Mouse (Mus musculus) midbrain, embryonic 14.5 days (tissue): ENCODE results near the gene Cit. TPM values are rescaled to one million over a fixed set of nuclear protein-coding genes. Genes with fewer than 3 reads are reported as not detected.

Source experiments
- ATAC-seq: fragments of 200-750 bp; cut with Nextera tagmentation; 2 replicates; pipeline ENCODE4 v1.8.0; 2017; ENCODE audit warnings: moderate number of reproducible peaks, moderate library complexity; ENCODE audit not compliant: low FRiP score, low TSS enrichment
- DNase-seq: peaks from one replicate; pipeline ENCODE4 v3.0.0-alpha.2; 2015
- H3K27ac ChIP-seq: fragments of 300-500 bp; sonication (generic); replicated peaks from 2 replicates; pipeline ENCODE4 v1.5.1; 2014; ENCODE audit warnings: mild to moderate bottlenecking, low read depth, low read length, moderate library complexity
- H3K27me3 ChIP-seq: fragments of 300-500 bp; sonication (generic); 2 replicates; pipeline ENCODE4 v1.6.1; 2014; ENCODE audit warnings: low read length, control low read depth, mixed read lengths; ENCODE audit not compliant: control insufficient read depth, insufficient read depth
- H3K36me3 ChIP-seq: fragments of 300-500 bp; sonication (generic); 2 replicates; pipeline ENCODE4 v1.6.1; 2014; ENCODE audit warnings: low read length, control low read depth; ENCODE audit not compliant: control insufficient read depth, insufficient read depth
- H3K4me1 ChIP-seq: fragments of 300-500 bp; sonication (generic); 2 replicates; pipeline ENCODE4 v1.6.1; 2014; ENCODE audit warnings: mild to moderate bottlenecking, antibody characterized with exemption, low read length, control low read depth; ENCODE audit not compliant: control insufficient read depth, insufficient read depth
- H3K4me2 ChIP-seq: fragments of 300-500 bp; sonication (generic); 2 replicates; pipeline ENCODE4 v1.6.1; 2014; ENCODE audit warnings: mild to moderate bottlenecking, low read length, moderate library complexity
- H3K4me3 ChIP-seq: fragments of 300-500 bp; sonication (generic); replicated peaks from 2 replicates; pipeline ENCODE4 v1.5.1; 2014; ENCODE audit warnings: low read depth, low read length
- H3K9ac ChIP-seq: fragments of 300-500 bp; sonication (generic); replicated peaks from 2 replicates; pipeline ENCODE4 v1.6.1; 2014; ENCODE audit warnings: mild to moderate bottlenecking, low read length, moderate library complexity
- H3K9me3 ChIP-seq: fragments of 300-500 bp; sonication (generic); 2 replicates; pipeline ENCODE4 v1.6.1; 2016; ENCODE audit warnings: low read length, control low read depth, mixed read lengths; ENCODE audit not compliant: control insufficient read depth
- WGBS: fragments of 180-500 bp; shearing (Covaris S2); extraction: QIAGEN DNeasy Blood & Tissue Kit; methylation state at CpG from one replicate; pipeline ENCODE4 v1.1.7; 2014; 5-methylcytosine and 5-hydroxymethylcytosine counted together
- polyA plus RNA-seq: library from polyadenylated mRNA; unstranded; fragments of >200 nt; fragmentation: Nextera tagmentation; extraction: Ambion mirVana; gene quantifications from 2 replicates; pipeline ENCODE4 v1.2.1, GENCODE M21; 2014

Gene Cit
- polyA plus RNA-seq, 1 experiment from 2014 or later: 17.0 TPM

DNA sequence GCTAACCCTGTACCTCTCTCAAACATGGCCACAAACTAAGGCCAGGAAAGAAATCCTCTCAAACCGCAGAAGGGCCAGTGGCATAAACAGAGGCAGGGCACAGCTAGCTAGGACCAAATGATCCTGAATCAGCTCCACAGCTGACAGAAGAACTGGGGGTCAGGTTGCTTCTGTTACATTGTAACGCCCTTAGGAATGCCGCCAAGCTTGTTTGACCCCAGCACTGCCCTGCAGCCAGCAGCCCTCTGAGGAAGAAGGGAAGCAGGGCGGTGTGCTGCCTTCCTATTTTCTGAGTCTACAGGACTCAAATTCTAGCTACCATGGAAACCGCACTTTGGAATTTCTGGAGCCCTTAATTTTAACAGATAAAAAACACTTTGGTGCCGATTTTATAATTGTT lies 13.6 kb downstream of the Cit start:
- Histone ChIP-seq H3K4me2 (no peak overlapping the region), H3K36me3 (peaks cover 6% of the 10 kb centered on the region; the same call in 1 of the 2 replicates), H3K27ac (no peak overlapping the region), H3K9ac (no peak overlapping the region), H3K4me3 (no peak overlapping the region), H3K27me3 (no peaks in the 10 kb centered on the region), H3K4me1 (0 out of 2 replicates have a peak, but pooled peaks cover 2% of the 10 kb centered on the region), H3K9me3 (no peaks in the 10 kb centered on the region)
- DNase-seq (no peak), ATAC-seq (no peak)
- WGBS: 73% methylated on average over 6 of the region's 6 CpGs

- ATAC-seq (no peak), DNase-seq (no peak)
- Histone ChIP-seq H3K36me3 (peaks cover 6% of the 10 kb centered on the region; the same call in 1 of the 2 replicates), H3K4me2 (no peak overlapping the region), H3K27me3 (no peaks in the 10 kb centered on the region), H3K9me3 (no peaks in the 10 kb centered on the region), H3K4me3 (no peak overlapping the region), H3K27ac (no peak overlapping the region), H3K4me1 (0 out of 2 replicates have a peak, but pooled peaks cover 2% of the 10 kb centered on the region), H3K9ac (no peak overlapping the region)
- WGBS: 90% methylated on average over 9 of the region's 9 CpGs
Measured at GRCm38 (mm10) chr5:115859461-115859860, 14.4 kb downstream of the Cit start.

GRCm38 (mm10) chr5:115861991-115862390 lies 16.9 kb downstream of the Cit start:
- H3K4me1 ChIP-seq: 0 out of 2 replicates have a peak, but pooled peaks cover 2% of the 10 kb centered on the region
- no peak overlapping the region for H3K9ac ChIP-seq
- H3K4me3 ChIP-seq: no peak overlapping the region
- H3K9me3 ChIP-seq: no peaks in the 10 kb centered on the region
- H3K27me3 ChIP-seq: no peaks in the 10 kb centered on the region
- H3K27ac ChIP-seq: no peak overlapping the region
- 76% methylated on average over 10 of the region's 10 CpGs for WGBS
- DNase-seq (no peak), ATAC-seq (no peak)
- no peak overlapping the region for H3K4me2 ChIP-seq
- peaks cover 3% of the 10 kb centered on the region; the same call in 1 of the 2 replicates for H3K36me3 ChIP-seq

GRCm38 (mm10) chr5:115862439-115862838 lies 17.4 kb downstream of the Cit start:
- 92% methylated on average over 10 of the region's 10 CpGs for WGBS
- Histone ChIP-seq H3K9ac (no peak overlapping the region), H3K27me3 (no peaks in the 10 kb centered on the region), H3K36me3 (peaks cover 3% of the 10 kb centered on the region; the same call in 1 of the 2 replicates), H3K4me3 (no peak overlapping the region), H3K27ac (no peak overlapping the region), H3K9me3 (no peaks in the 10 kb centered on the region), H3K4me1 (0 out of 2 replicates have a peak, but pooled peaks cover 2% of the 10 kb centered on the region), H3K4me2 (no peak overlapping the region)
- ATAC-seq: no peak
- DNase-seq: no peak

DNA sequence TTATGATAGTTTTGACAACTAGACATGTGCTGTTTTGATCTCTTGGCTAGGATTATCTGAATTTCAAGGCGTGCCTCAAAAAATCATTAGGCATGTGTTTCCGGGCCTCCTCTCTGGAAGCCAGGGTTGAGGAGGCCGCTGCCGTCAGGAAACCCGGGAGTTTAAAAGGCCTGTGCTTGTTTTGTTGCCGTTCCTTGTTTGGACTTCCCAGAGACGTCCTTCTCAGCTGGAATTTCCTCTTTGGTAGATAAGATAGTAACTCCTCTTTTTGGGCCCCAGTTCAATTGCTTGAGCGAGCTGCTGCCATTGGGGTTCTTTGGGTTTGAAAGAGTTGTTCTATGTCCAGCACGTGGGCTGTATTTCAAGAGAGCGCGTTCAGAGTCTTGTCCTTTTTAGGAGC lies 21.2 kb downstream of the Cit start:
- Histone ChIP-seq H3K4me2 (no peak overlapping the region), H3K9ac (no peak overlapping the region), H3K4me1 (peaks cover 8% of the 10 kb centered on the region), H3K9me3 (no peaks in the 10 kb centered on the region), H3K27me3 (no peaks in the 10 kb centered on the region), H3K36me3 (peaks cover 3% of the 10 kb centered on the region; the same call in 1 of the 2 replicates), H3K4me3 (no peak overlapping the region), H3K27ac (no peak overlapping the region)
- ATAC-seq: no peak
- no peak for DNase-seq
- 81% methylated on average over 11 of the region's 11 CpGs for WGBS

- no peak overlapping the region for H3K4me2 ChIP-seq
- H3K9ac ChIP-seq: no peak overlapping the region
- peak overlapping the region; percentile 41; the same call in 1 of the 2 replicates for H3K27ac ChIP-seq
- H3K4me3 ChIP-seq: no peak overlapping the region
- peaks cover 8% of the 10 kb centered on the region for H3K4me1 ChIP-seq
- ATAC-seq: no peak
- 37% methylated on average over 12 of the region's 12 CpGs for WGBS
- DNase-seq: peak; percentile 52
- H3K9me3 ChIP-seq: no peaks in the 10 kb centered on the region
- H3K36me3 ChIP-seq: no peaks in the 10 kb centered on the region
- no peaks in the 10 kb centered on the region for H3K27me3 ChIP-seq
Measured at GRCm38 (mm10) chr5:115868540-115868939, 23.5 kb downstream of the Cit start.

DNA sequence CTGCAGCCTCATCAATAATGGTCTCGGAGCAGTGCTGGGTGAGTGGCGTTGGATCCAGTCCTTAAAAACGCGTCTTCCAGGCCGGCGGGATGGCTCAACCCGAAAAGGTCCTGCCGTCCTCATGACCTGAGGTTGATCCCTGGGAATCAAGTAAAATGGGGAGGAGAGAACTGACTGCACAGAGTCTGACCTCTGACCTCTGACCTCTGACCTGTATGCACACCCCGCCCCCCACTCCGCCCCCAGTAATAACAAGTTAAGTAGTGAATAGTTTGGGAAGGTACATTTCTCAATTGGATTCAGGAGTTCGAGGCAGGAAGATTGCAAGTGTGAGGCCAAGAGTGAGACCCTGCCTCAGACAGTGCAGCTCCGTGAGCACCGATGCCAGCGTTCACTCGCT lies 24.1 kb downstream of the Cit start:
- Histone ChIP-seq H3K9ac (no peak overlapping the region), H3K4me1 (peaks cover 8% of the 10 kb centered on the region), H3K4me2 (no peak overlapping the region), H3K36me3 (no peaks in the 10 kb centered on the region), H3K4me3 (no peak overlapping the region), H3K27ac (no peak overlapping the region), H3K27me3 (no peaks in the 10 kb centered on the region), H3K9me3 (no peaks in the 10 kb centered on the region)
- ATAC-seq (no peak), DNase-seq (no peak)
- WGBS: 57% methylated on average over 15 of the region's 15 CpGs

DNA sequence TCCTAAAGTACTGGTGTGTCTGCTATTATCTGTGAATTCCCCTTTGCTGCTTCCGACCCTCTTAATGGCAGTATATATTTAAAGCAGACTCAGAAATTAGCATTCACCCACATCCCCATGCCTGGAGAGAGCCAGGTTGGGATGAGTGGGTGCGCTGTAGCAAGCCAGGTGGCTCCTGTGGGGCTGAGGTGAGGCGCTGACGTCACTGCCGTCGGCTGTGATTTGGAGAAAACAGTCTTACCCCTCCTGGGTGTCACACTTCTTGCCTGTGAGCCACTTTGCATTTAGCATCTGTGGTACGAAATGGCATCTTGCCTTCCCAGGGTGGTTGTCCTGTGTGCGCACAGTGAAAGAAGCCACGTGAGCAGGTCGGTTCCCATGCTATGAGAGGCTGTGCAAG lies 26.1 kb downstream of the Cit start:
- Histone ChIP-seq H3K4me2 (no peak overlapping the region), H3K9ac (no peak overlapping the region), H3K4me1 (peaks cover 8% of the 10 kb centered on the region), H3K36me3 (no peaks in the 10 kb centered on the region), H3K4me3 (no peak overlapping the region), H3K27me3 (no peaks in the 10 kb centered on the region), H3K9me3 (no peaks in the 10 kb centered on the region), H3K27ac (no peak overlapping the region)
- 95% methylated on average over 10 of the region's 10 CpGs for WGBS
- no peak for ATAC-seq
- DNase-seq: no peak

DNA sequence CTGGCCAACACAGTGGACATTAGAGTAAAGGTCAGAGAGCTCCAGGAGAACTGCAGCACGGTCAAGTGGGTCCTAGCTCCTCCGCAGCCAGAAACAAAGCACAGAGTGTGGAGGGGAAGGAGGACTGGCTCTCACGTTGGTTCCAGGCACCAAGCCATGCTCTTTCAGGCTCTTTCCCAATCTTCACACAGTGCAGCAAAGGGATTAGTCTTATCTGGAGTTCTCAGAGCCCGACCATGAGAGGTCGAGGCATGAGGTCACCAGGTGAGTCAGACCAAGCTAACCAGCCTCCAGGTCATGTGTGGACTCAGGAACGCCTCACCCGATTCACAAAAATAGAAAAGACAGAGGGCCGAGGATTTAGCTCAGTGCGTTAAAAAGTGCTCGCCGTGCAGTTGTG lies 27.0 kb downstream of the Cit start:
- no peak overlapping the region for H3K4me3 ChIP-seq
- no peaks in the 10 kb centered on the region for H3K36me3 ChIP-seq
- no peak overlapping the region for H3K9ac ChIP-seq
- no peak overlapping the region for H3K4me2 ChIP-seq
- no peaks in the 10 kb centered on the region for H3K27me3 ChIP-seq
- H3K9me3 ChIP-seq: no peaks in the 10 kb centered on the region
- no peak for DNase-seq
- no peak for ATAC-seq
- H3K27ac ChIP-seq: no peak overlapping the region
- H3K4me1 ChIP-seq: peaks cover 8% of the 10 kb centered on the region
- 90% methylated on average over 11 of the region's 11 CpGs for WGBS
